In genomic region chr8:9778148-9778547, GRCm38 (mm10) we compare ENCODE assay signal across 26 mouse cellular contexts. TPM values are rescaled to one million over a fixed set of nuclear protein-coding genes. Genes with fewer than 3 reads are reported as not detected.
DNase-seq lines count a peak whose midpoint lies in the region; ATAC-seq and TF ChIP-seq lines count a peak whose summit lies in the region.
"Had no signal": no experiment of that assay in that cellular context is flagged by ENCODE, and none has a peak within 500 bp of the region (broad histone marks: within the 10 kb centered on the region; RNA-seq: fewer than 3 reads in every experiment).

No protein-coding gene starts in this region.

- TF ChIP-seq CTCF in hindbrain, postnatal 0 days (IDR thresholded peaks at IDR 0.05; ENCODE audit: low read depth) = peak; percentile 46
- TF ChIP-seq CTCF in midbrain, postnatal 0 days (IDR thresholded peaks at IDR 0.05) = peak; percentile 55

- no peak overlapping the region for H3K27ac ChIP-seq in forebrain, embryonic 14.5 days (ENCODE audit: low read depth, low read length)
- no peak overlapping the region for H3K27ac ChIP-seq in forebrain, embryonic 10.5 days
- H3K27ac ChIP-seq in hindbrain, postnatal 0 days = no peak overlapping the region
- H3K27ac ChIP-seq in hindbrain, embryonic 11.5 days (ENCODE audit: low read depth, low read length) = no peak overlapping the region
- no peak overlapping the region for H3K27ac ChIP-seq in midbrain, postnatal 0 days (ENCODE audit: low read depth, low read length)
- H3K27ac ChIP-seq in midbrain, embryonic 10.5 days (replicated peaks) = no peak overlapping the region
- no peak overlapping the region for H3K27ac ChIP-seq in liver, embryonic 12.5 days
- H3K27ac ChIP-seq: forebrain, embryonic 12.5 days; gastrocnemius, adult 2 months; hindbrain, embryonic 14.5 days; intestine, embryonic 15.5 days had no signal

- H3K9ac ChIP-seq in forebrain, embryonic 14.5 days (ENCODE audit: low read length) = no peak overlapping the region
- H3K9ac ChIP-seq in hindbrain, postnatal 0 days (replicated peaks; ENCODE audit: low read length) = no peak overlapping the region
- no peak overlapping the region for H3K9ac ChIP-seq in hindbrain, embryonic 11.5 days (ENCODE audit: low read depth, low read length)
- no peak overlapping the region for H3K9ac ChIP-seq in midbrain, postnatal 0 days (replicated peaks; ENCODE audit: low read length, poor library complexity, severe bottlenecking)
- no peak overlapping the region for H3K9ac ChIP-seq in liver, embryonic 12.5 days
- H3K9ac ChIP-seq: forebrain, embryonic 12.5 days; hindbrain, embryonic 14.5 days; intestine, embryonic 15.5 days had no signal

- no peaks in the 10 kb centered on the region for H3K9me3 ChIP-seq in forebrain, embryonic 14.5 days (replicated peaks; ENCODE audit: control insufficient read depth, low read length)
- no peaks in the 10 kb centered on the region for H3K9me3 ChIP-seq in forebrain, embryonic 10.5 days
- no peaks in the 10 kb centered on the region for H3K9me3 ChIP-seq in hindbrain, postnatal 0 days (ENCODE audit: low read length)
- H3K9me3 ChIP-seq in hindbrain, embryonic 11.5 days (ENCODE audit: control insufficient read depth, low read length) = no peaks in the 10 kb centered on the region
- no peaks in the 10 kb centered on the region for H3K9me3 ChIP-seq in midbrain, postnatal 0 days (ENCODE audit: low read length)
- no peaks in the 10 kb centered on the region for H3K9me3 ChIP-seq in midbrain, embryonic 10.5 days (replicated peaks)
- H3K9me3 ChIP-seq in liver, embryonic 12.5 days (replicated peaks) = no peaks in the 10 kb centered on the region
- H3K9me3 ChIP-seq: forebrain, embryonic 12.5 days; intestine, embryonic 15.5 days had no signal

- no peaks in the 10 kb centered on the region for H3K27me3 ChIP-seq in forebrain, embryonic 14.5 days (replicated peaks; ENCODE audit: control insufficient read depth, insufficient read depth, low read length)
- H3K27me3 ChIP-seq in forebrain, embryonic 10.5 days (ENCODE audit: poor library complexity, severe bottlenecking) = peaks cover 12% of the 10 kb centered on the region
- H3K27me3 ChIP-seq in hindbrain, postnatal 0 days (ENCODE audit: insufficient read depth, low read length) = no peaks in the 10 kb centered on the region
- no peaks in the 10 kb centered on the region for H3K27me3 ChIP-seq in hindbrain, embryonic 11.5 days (ENCODE audit: control insufficient read depth, insufficient read depth, low read length)
- H3K27me3 ChIP-seq in midbrain, postnatal 0 days (ENCODE audit: insufficient read depth, low read length) = no peaks in the 10 kb centered on the region
- H3K27me3 ChIP-seq in midbrain, embryonic 10.5 days (ENCODE audit: low read depth, poor library complexity, severe bottlenecking) = peaks cover 13% of the 10 kb centered on the region
- peaks cover 11% of the 10 kb centered on the region; the same call in 1 of the 2 replicates for H3K27me3 ChIP-seq in liver, embryonic 12.5 days (replicated peaks)
- H3K27me3 ChIP-seq: CH12.LX had no signal

- 60% methylated on average over 8 of the region's 8 CpGs for WGBS in forebrain, embryonic 14.5 days
- WGBS in forebrain, embryonic 10.5 days = 83% methylated on average over 8 of the region's 8 CpGs
- 37% methylated on average over 8 of the region's 8 CpGs for WGBS in hindbrain, postnatal 0 days
- 64% methylated on average over 8 of the region's 8 CpGs for WGBS in hindbrain, embryonic 11.5 days
- WGBS in midbrain, postnatal 0 days = 51% methylated on average over 8 of the region's 8 CpGs
- 74% methylated on average over 8 of the region's 8 CpGs for WGBS in midbrain, embryonic 10.5 days
- 62% methylated on average over 8 of the region's 8 CpGs for WGBS in liver, embryonic 12.5 days (ENCODE audit: insufficient replicate concordance)

- peak; percentile 13 for DNase-seq in forebrain, embryonic 14.5 days (ENCODE audit: low spot score)
- no peak for DNase-seq in forebrain, embryonic 10.5 days (ENCODE audit: extremely low spot score, low spot score)
- DNase-seq in hindbrain, postnatal 0 days (ENCODE audit: low spot score) = peak; percentile 56
- DNase-seq in hindbrain, embryonic 11.5 days (ENCODE audit: low spot score) = no peak
- DNase-seq in midbrain, postnatal 0 days (ENCODE audit: low spot score) = peak; percentile 57
- no peak for DNase-seq in midbrain, embryonic 10.5 days (ENCODE audit: low spot score)
- DNase-seq: adrenal gland, postnatal 10 days; adrenal gland, postnatal 36 days; B cell, adult 2 months; cerebellum, adult 11-12 months; cerebellum, adult 9-10 months; cerebellum, postnatal 14 days; gastrocnemius, adult 2 months; gastrocnemius, postnatal 14 days had no signal

- H3K4me2 ChIP-seq in forebrain, embryonic 14.5 days (ENCODE audit: low read length) = no peak overlapping the region
- no peak overlapping the region for H3K4me2 ChIP-seq in hindbrain, postnatal 0 days (ENCODE audit: low read depth, low read length)
- H3K4me2 ChIP-seq in hindbrain, embryonic 11.5 days (replicated peaks; ENCODE audit: low read depth, low read length) = no peak overlapping the region
- H3K4me2 ChIP-seq in midbrain, postnatal 0 days (ENCODE audit: low read depth, low read length, poor library complexity, severe bottlenecking) = no peak overlapping the region
- no peak overlapping the region for H3K4me2 ChIP-seq in liver, embryonic 12.5 days
- H3K4me2 ChIP-seq: forebrain, embryonic 12.5 days; heart, embryonic 11.5 days; hindbrain, embryonic 14.5 days; intestine, embryonic 15.5 days had no signal

- no peak overlapping the region for H3K4me3 ChIP-seq in forebrain, embryonic 14.5 days (ENCODE audit: low read depth, low read length)
- H3K4me3 ChIP-seq in forebrain, embryonic 10.5 days = no peak overlapping the region
- no peak overlapping the region for H3K4me3 ChIP-seq in hindbrain, postnatal 0 days (ENCODE audit: low read length)
- no peak overlapping the region for H3K4me3 ChIP-seq in hindbrain, embryonic 11.5 days (ENCODE audit: low read depth, low read length)
- no peak overlapping the region for H3K4me3 ChIP-seq in midbrain, postnatal 0 days (ENCODE audit: low read depth, low read length)
- no peak overlapping the region for H3K4me3 ChIP-seq in midbrain, embryonic 10.5 days
- no peak overlapping the region for H3K4me3 ChIP-seq in liver, embryonic 12.5 days
- H3K4me3 ChIP-seq: forebrain, embryonic 12.5 days; gastrocnemius, adult 2 months; intestine, embryonic 15.5 days had no signal

- ATAC-seq in forebrain, embryonic 14.5 days = no peak
- no peak for ATAC-seq in hindbrain, postnatal 0 days
- ATAC-seq in hindbrain, embryonic 11.5 days (ENCODE audit: low FRiP score) = no peak
- ATAC-seq in midbrain, postnatal 0 days (ENCODE audit: low FRiP score) = no peak
- ATAC-seq in liver, embryonic 12.5 days = no peak
- ATAC-seq: forebrain, embryonic 16.5 days; intestine, embryonic 15.5 days; Patski had no signal

- H3K36me3 ChIP-seq in forebrain, embryonic 14.5 days (ENCODE audit: control insufficient read depth, insufficient read depth, low read length) = no peaks in the 10 kb centered on the region
- no peaks in the 10 kb centered on the region for H3K36me3 ChIP-seq in forebrain, embryonic 10.5 days (replicated peaks)
- H3K36me3 ChIP-seq in hindbrain, postnatal 0 days (ENCODE audit: insufficient read depth, low read length) = no peaks in the 10 kb centered on the region
- H3K36me3 ChIP-seq in hindbrain, embryonic 11.5 days (ENCODE audit: control insufficient read depth, insufficient read depth, low read length) = no peaks in the 10 kb centered on the region
- no peaks in the 10 kb centered on the region for H3K36me3 ChIP-seq in midbrain, postnatal 0 days (ENCODE audit: insufficient read depth, low read length)
- H3K36me3 ChIP-seq in midbrain, embryonic 10.5 days = no peaks in the 10 kb centered on the region
- no peaks in the 10 kb centered on the region for H3K36me3 ChIP-seq in liver, embryonic 12.5 days
- H3K36me3 ChIP-seq: forebrain, embryonic 12.5 days; G1E; intestine, embryonic 15.5 days had no signal

- no peaks in the 10 kb centered on the region for H3K4me1 ChIP-seq in forebrain, embryonic 14.5 days (ENCODE audit: control insufficient read depth, insufficient read depth, low read length)
- no peaks in the 10 kb centered on the region for H3K4me1 ChIP-seq in forebrain, embryonic 10.5 days
- no peaks in the 10 kb centered on the region for H3K4me1 ChIP-seq in hindbrain, postnatal 0 days (ENCODE audit: insufficient read depth, low read length)
- H3K4me1 ChIP-seq in hindbrain, embryonic 11.5 days (replicated peaks; ENCODE audit: control insufficient read depth, insufficient read depth, low read length) = no peaks in the 10 kb centered on the region
- no peaks in the 10 kb centered on the region for H3K4me1 ChIP-seq in midbrain, postnatal 0 days (ENCODE audit: insufficient read depth, low read length)
- no peaks in the 10 kb centered on the region for H3K4me1 ChIP-seq in midbrain, embryonic 10.5 days
- no peaks in the 10 kb centered on the region for H3K4me1 ChIP-seq in liver, embryonic 12.5 days
- H3K4me1 ChIP-seq: forebrain, embryonic 12.5 days; intestine, embryonic 15.5 days had no signal

RNA-seq across cellular contexts. Expression of gene Fam155a, which starts 7.2 kb away (rescaled TPM):
- polyA plus RNA-seq in forebrain, embryonic 14.5 days (2014; fragmentation: Nextera tagmentation; extraction: Ambion mirVana) = 12.1 and 14.0 TPM in 2 replicates
- polyA plus RNA-seq in forebrain, embryonic 10.5 days (2016; fragmentation: Nextera tagmentation; extraction: Ambion mirVana) = 0.50 and 0.53 TPM in 2 replicates
- 110 and 117 TPM in 2 replicates for total RNA-seq in hindbrain, postnatal 0 days (2014; rRNA removed)
- 34.0 and 39.0 TPM in 2 replicates for polyA plus RNA-seq in hindbrain, postnatal 0 days (2015; fragmentation: Nextera tagmentation; extraction: Ambion mirVana)
- polyA plus RNA-seq in hindbrain, embryonic 11.5 days (2014; fragmentation: Nextera tagmentation; extraction: Ambion mirVana) = 4.8 and 7.1 TPM in 2 replicates
- total RNA-seq in midbrain, postnatal 0 days (2014; rRNA removed) = 122 and 129 TPM in 2 replicates
- polyA plus RNA-seq in midbrain, postnatal 0 days (2015; fragmentation: Nextera tagmentation; extraction: Ambion mirVana) = 37.6 and 39.9 TPM in 2 replicates
- 1.8 and 2.8 TPM in 2 replicates for polyA plus RNA-seq in midbrain, embryonic 10.5 days (2016; fragmentation: Nextera tagmentation; extraction: Ambion mirVana)
- 0.12 and 0.26 TPM in 2 replicates for polyA plus RNA-seq in liver, embryonic 12.5 days (2016; fragmentation: Nextera tagmentation; extraction: Ambion mirVana)
- total RNA-seq: CH12.LX; heart, adult 8-10 months; heart, postnatal 25 days; hematopoietic stem cell, adult 5-6 weeks had no signal
- polyA plus RNA-seq: G1E, Patski had no signal

Comparison
In these comparisons a context has a peak if more than half of its experiments do, and no peak if none do; other contexts are left out.
1. DNase-seq: peak in forebrain, embryonic 14.5 days (single experiment), hindbrain, postnatal 0 days (single experiment) and midbrain, postnatal 0 days (single experiment); none in forebrain, embryonic 10.5 days (single experiment), hindbrain, embryonic 11.5 days (single experiment) and midbrain, embryonic 10.5 days (single experiment).